Mouse (Mus musculus) forebrain, embryonic 10.5 days (tissue): ENCODE results near the gene Fcamr. TPM values are rescaled to one million over a fixed set of nuclear protein-coding genes. Genes with fewer than 3 reads are reported as not detected.

Source experiments
- DNase-seq: peaks from one replicate; pipeline ENCODE4 v3.0.0-alpha.2; 2017; ENCODE audit warnings: low spot score; ENCODE audit errors: extremely low spot score
- H3K27ac ChIP-seq: fragments of 300-500 bp; sonication (generic); 2 replicates; pipeline ENCODE4 v1.5.1; 2016; ENCODE audit warnings: mild to moderate bottlenecking
- H3K27me3 ChIP-seq: fragments of 300-500 bp; sonication (generic); 2 replicates; pipeline ENCODE4 v1.6.1; 2016; ENCODE audit warnings: mild to moderate bottlenecking; ENCODE audit not compliant: poor library complexity, severe bottlenecking
- H3K36me3 ChIP-seq: fragments of 300-500 bp; sonication (generic); replicated peaks from 2 replicates; pipeline ENCODE4 v1.6.1; 2016; ENCODE audit warnings: mild to moderate bottlenecking, moderate library complexity
- H3K4me1 ChIP-seq: fragments of 300-500 bp; sonication (generic); 2 replicates; pipeline ENCODE4 v1.6.1; 2016
- H3K4me3 ChIP-seq: fragments of 300-500 bp; sonication (generic); 2 replicates; pipeline ENCODE4 v1.5.1; 2016; ENCODE audit warnings: mild to moderate bottlenecking, moderate library complexity
- H3K9me3 ChIP-seq: fragments of 300-500 bp; sonication (generic); 2 replicates; pipeline ENCODE4 v1.6.1; 2016; ENCODE audit warnings: mild to moderate bottlenecking, moderate library complexity
- WGBS: fragments of 180-500 bp; shearing (Covaris S2); methylation state at CpG from one replicate; pipeline ENCODE4 v1.1.7; 2016; 5-methylcytosine and 5-hydroxymethylcytosine counted together
- polyA plus RNA-seq: library from polyadenylated mRNA; unstranded; fragments of >200 nt; fragmentation: Nextera tagmentation; extraction: Ambion mirVana; gene quantifications from 2 replicates; pipeline ENCODE4 v1.2.1, GENCODE M21; 2016

Gene Fcamr
- polyA plus RNA-seq = not detected in 2 replicates

DNA sequence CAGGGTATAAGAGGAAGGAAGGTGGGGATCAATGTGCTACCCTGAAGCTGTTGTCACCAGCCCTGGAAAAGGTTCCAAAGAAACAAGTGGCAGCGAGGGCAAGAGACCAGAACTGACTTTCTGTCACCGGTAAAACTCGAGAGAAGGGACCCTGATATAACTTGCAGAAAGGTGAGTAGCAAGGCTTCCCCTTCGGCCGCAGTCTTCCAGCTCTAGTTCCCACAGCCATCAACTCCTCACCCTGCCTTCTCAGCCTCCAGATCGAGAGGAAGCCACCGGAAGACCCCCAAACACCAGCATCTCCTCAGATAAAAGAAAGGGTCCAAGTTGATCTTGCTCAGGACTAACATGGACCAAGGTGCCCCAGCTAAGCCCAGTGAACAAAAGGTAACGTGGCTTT is at the start of gene Fcamr:
Gene Fcamr (plus strand): TSS at position 301 of the 400 bp plus-strand sequence.
- no peaks in the 10 kb centered on the region for H3K9me3 ChIP-seq
- no peak for DNase-seq
- no peak within 1 kb of the TSS for H3K27ac ChIP-seq
- H3K27me3 ChIP-seq = no peaks in the 10 kb centered on the region
- H3K36me3 ChIP-seq = no peaks in the 10 kb centered on the region
- H3K4me1 ChIP-seq = peaks cover 13% of the 10 kb centered on the region; the same call in 1 of the 2 replicates
- no peak within 1 kb of the TSS for H3K4me3 ChIP-seq
- WGBS = 87% methylated on average over 8 of the region's 8 CpGs

- Histone ChIP-seq H3K36me3 (no peaks in the 10 kb centered on the region), H3K4me1 (no peaks in the 10 kb centered on the region), H3K27me3 (no peaks in the 10 kb centered on the region), H3K9me3 (no peaks in the 10 kb centered on the region), H3K27ac (no peak overlapping the region), H3K4me3 (no peak overlapping the region)
- WGBS = 85% methylated on average over 9 of the region's 9 CpGs
- DNase-seq = no peak
Observed at GRCm38 (mm10) chr1:130759689-130760088, 41.0 kb upstream of the Fcamr start.

DNA sequence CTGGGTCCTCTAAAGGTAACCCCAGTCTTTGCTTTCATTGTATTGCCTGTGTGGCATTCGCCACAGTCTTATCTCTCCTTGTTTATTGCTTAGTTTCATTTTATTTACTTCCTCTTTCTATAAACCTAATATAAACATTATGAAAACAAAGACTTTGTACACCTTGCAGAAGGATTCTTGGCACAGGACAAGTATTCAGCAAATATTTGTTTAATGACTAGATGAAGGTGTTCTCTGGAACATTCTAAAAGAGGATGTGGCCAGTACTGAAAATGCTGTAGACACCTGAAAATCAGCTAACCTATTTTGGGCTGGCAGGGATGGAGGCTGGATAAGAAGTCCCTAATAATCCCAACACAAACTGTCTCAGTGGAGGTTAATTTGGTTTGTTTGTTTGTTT is 39.1 kb upstream of the Fcamr start:
- H3K4me3 ChIP-seq = no peak overlapping the region
- no peak overlapping the region for H3K27ac ChIP-seq
- no peaks in the 10 kb centered on the region for H3K36me3 ChIP-seq
- no peaks in the 10 kb centered on the region for H3K4me1 ChIP-seq
- 84% methylated on average over 1 of the region's 1 CpGs for WGBS
- no peaks in the 10 kb centered on the region for H3K9me3 ChIP-seq
- DNase-seq = no peak
- H3K27me3 ChIP-seq = no peaks in the 10 kb centered on the region

GRCm38 (mm10) chr1:130762045-130762760 is 38.5 kb upstream of the Fcamr start:
- Histone ChIP-seq H3K4me3 (no peak overlapping the region), H3K9me3 (no peaks in the 10 kb centered on the region), H3K4me1 (no peaks in the 10 kb centered on the region), H3K27ac (no peak overlapping the region), H3K27me3 (no peaks in the 10 kb centered on the region), H3K36me3 (no peaks in the 10 kb centered on the region)
- WGBS = 87% methylated on average over 3 of the region's 3 CpGs
- no peak for DNase-seq

- no peak for DNase-seq
- no peaks in the 10 kb centered on the region for H3K9me3 ChIP-seq
- H3K4me1 ChIP-seq = no peaks in the 10 kb centered on the region
- H3K4me3 ChIP-seq = no peak overlapping the region
- 89% methylated on average over 12 of the region's 12 CpGs for WGBS
- no peaks in the 10 kb centered on the region for H3K27me3 ChIP-seq
- no peak overlapping the region for H3K27ac ChIP-seq
- no peaks in the 10 kb centered on the region for H3K36me3 ChIP-seq
Observed at GRCm38 (mm10) chr1:130764027-130764461, 36.7 kb upstream of the Fcamr start.

- H3K27ac ChIP-seq = no peak overlapping the region
- no peaks in the 10 kb centered on the region for H3K9me3 ChIP-seq
- 84% methylated on average over 5 of the region's 5 CpGs for WGBS
- H3K27me3 ChIP-seq = no peaks in the 10 kb centered on the region
- no peak for DNase-seq
- H3K4me1 ChIP-seq = no peaks in the 10 kb centered on the region
- H3K36me3 ChIP-seq = no peaks in the 10 kb centered on the region
- H3K4me3 ChIP-seq = no peak overlapping the region
Observed at GRCm38 (mm10) chr1:130767066-130767465, 33.6 kb upstream of the Fcamr start.

GRCm38 (mm10) chr1:130769925-130770324 is 30.8 kb upstream of the Fcamr start:
- no peak overlapping the region for H3K4me3 ChIP-seq
- H3K4me1 ChIP-seq = no peaks in the 10 kb centered on the region
- no peaks in the 10 kb centered on the region for H3K36me3 ChIP-seq
- no peaks in the 10 kb centered on the region for H3K9me3 ChIP-seq
- H3K27ac ChIP-seq = no peak overlapping the region
- 89% methylated on average over 2 of the region's 2 CpGs for WGBS
- H3K27me3 ChIP-seq = no peaks in the 10 kb centered on the region
- no peak for DNase-seq

- no peak overlapping the region for H3K27ac ChIP-seq
- no peaks in the 10 kb centered on the region for H3K36me3 ChIP-seq
- DNase-seq = no peak
- H3K27me3 ChIP-seq = no peaks in the 10 kb centered on the region
- no peaks in the 10 kb centered on the region for H3K9me3 ChIP-seq
- 87% methylated on average over 4 of the region's 4 CpGs for WGBS
- H3K4me3 ChIP-seq = no peak overlapping the region
- H3K4me1 ChIP-seq = no peaks in the 10 kb centered on the region
Observed at GRCm38 (mm10) chr1:130770487-130770886, 30.2 kb upstream of the Fcamr start.

DNA sequence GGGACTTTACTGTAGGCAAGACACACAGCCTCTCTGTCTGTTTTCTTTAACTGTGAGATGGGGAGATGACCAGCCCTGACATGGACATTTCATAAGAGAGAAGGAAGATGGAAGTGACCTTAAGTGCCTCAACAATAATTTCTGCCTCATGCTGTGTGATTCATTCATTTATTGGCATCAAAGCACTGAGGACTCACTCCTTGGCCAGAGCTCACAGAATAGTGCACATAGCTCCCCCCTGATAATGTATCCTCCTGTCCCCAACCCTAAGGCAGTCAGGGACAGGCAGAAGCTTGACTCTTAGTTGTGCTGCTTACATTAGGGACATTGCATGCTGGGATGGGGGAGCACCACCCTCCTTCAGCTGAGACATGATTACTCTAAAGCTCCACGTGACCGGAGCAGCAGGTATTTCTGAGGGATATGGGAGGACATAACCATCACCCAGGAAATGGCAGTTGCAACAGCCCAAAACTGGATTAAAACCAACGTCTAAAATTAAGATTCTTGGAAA is 29.7 kb upstream of the Fcamr start:
- H3K4me3 ChIP-seq = no peak overlapping the region
- no peaks in the 10 kb centered on the region for H3K27me3 ChIP-seq
- WGBS = 74% methylated on average over 3 of the region's 3 CpGs
- no peak overlapping the region for H3K27ac ChIP-seq
- H3K36me3 ChIP-seq = no peaks in the 10 kb centered on the region
- DNase-seq = no peak
- H3K4me1 ChIP-seq = no peaks in the 10 kb centered on the region
- H3K9me3 ChIP-seq = no peaks in the 10 kb centered on the region

- no peaks in the 10 kb centered on the region for H3K36me3 ChIP-seq
- no peaks in the 10 kb centered on the region for H3K9me3 ChIP-seq
- no peak overlapping the region for H3K4me3 ChIP-seq
- no peak for DNase-seq
- H3K27ac ChIP-seq = no peak overlapping the region
- H3K4me1 ChIP-seq = no peaks in the 10 kb centered on the region
- no peaks in the 10 kb centered on the region for H3K27me3 ChIP-seq
- 72% methylated on average over 2 of the region's 2 CpGs for WGBS
Observed at GRCm38 (mm10) chr1:130775234-130775633, 25.5 kb upstream of the Fcamr start.

DNA sequence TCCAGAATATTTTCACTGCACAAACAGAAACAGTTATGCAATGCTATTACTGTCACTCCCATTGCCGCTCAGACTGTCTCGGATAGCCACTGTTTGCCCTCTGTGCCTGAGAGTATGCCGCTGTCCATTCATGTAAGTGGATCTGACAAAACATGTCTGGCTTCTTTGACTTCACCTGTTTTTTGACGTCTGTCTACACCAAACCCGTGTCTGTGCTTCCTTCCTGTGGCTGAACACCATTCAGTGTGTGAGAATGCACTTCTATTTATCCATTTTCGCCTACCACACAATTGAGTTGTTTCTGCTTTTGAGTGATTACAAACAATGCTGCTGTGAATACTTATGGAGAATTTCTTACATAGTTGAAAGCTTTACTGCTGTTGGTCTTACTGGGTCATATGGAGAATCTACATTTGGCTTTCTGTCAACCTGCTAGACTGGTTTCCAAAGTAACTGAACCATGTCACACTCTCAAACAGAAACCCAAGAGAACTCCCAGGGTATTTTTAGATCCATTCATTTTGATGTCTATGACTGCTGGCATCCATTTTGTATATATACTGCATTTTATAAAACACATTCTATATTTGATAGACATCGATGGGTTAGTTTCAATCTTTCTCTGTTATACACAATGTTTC is 24.9 kb upstream of the Fcamr start:
- H3K27ac ChIP-seq = no peak overlapping the region
- 87% methylated on average over 7 of the region's 7 CpGs for WGBS
- no peak for DNase-seq

DNA sequence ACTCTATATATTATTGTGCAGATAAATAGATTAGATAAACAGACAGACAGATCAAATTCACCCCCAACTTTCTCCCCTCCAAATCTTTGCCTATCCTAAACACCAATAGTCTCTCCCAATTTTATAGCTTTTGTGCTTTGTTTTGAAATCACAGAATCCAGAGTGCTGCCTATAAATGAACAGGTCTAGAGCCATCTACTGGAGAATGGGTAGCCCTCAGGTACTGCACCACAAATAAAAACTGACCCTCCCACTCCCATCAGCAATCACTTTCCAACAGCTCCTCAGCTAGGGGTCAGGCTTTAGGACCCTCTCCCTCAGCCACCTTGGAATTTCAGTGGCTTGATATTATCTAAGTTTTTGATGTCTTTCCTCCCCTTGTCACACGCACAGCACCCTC is 24.1 kb upstream of the Fcamr start:
- Histone ChIP-seq H3K4me1 (no peaks in the 10 kb centered on the region), H3K36me3 (no peaks in the 10 kb centered on the region), H3K4me3 (no peak overlapping the region), H3K27ac (no peak overlapping the region), H3K27me3 (no peaks in the 10 kb centered on the region), H3K9me3 (no peaks in the 10 kb centered on the region)
- 88% methylated on average over 1 of the region's 1 CpGs for WGBS
- DNase-seq = no peak

More for the DNA sequence above, 24.9 kb upstream of the Fcamr start:
- Histone ChIP-seq H3K27me3 (no peaks in the 10 kb centered on the region), H3K9me3 (no peaks in the 10 kb centered on the region), H3K4me1 (no peaks in the 10 kb centered on the region), H3K36me3 (no peaks in the 10 kb centered on the region), H3K4me3 (no peak overlapping the region)

DNA sequence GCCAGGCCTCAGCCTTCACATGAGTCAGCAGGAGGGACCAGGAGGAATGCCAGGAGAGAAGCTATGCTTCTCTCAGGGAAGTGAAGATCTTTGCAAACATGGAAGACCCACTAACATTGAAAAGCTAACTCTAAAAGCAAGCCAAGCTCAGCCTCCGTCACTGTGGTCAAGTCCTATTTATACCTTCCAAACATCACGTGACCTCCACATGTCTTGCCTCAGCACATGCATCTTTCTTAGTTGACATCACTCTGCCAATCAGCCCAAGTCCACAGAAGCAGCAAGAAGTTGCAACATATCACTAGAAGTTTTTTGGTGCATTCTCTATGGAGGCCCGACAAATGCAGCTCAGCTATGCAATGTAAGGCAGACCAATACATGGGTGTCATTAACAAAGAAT is 20.8 kb upstream of the Fcamr start:
- H3K27ac ChIP-seq = no peak overlapping the region
- no peaks in the 10 kb centered on the region for H3K27me3 ChIP-seq
- no peaks in the 10 kb centered on the region for H3K9me3 ChIP-seq
- H3K4me3 ChIP-seq = no peak overlapping the region
- no peaks in the 10 kb centered on the region for H3K36me3 ChIP-seq
- no peak for DNase-seq
- 92% methylated on average over 3 of the region's 3 CpGs for WGBS
- H3K4me1 ChIP-seq = no peaks in the 10 kb centered on the region
